Mouse (Mus musculus) kidney, adult 2 months (tissue): ENCODE data around the gene Prps1l1.

Experiments used
- CTCF ChIP-seq: fragments of 200-500 bp; conservative IDR thresholded peaks from 2 replicates; pipeline ENCODE4 v1.5.1; 2011; ENCODE audit warnings: low read depth, mild to moderate bottlenecking, control low read depth, low read length, moderate library complexity, mixed read lengths; ENCODE audit not compliant: insufficient read depth, insufficient read length
- POLR2A ChIP-seq: fragments of 200-500 bp; IDR thresholded peaks from one replicate; pipeline ENCODE4 v1.6.1; 2011; ENCODE audit warnings: low read depth, low read length, control low read depth

DNA sequence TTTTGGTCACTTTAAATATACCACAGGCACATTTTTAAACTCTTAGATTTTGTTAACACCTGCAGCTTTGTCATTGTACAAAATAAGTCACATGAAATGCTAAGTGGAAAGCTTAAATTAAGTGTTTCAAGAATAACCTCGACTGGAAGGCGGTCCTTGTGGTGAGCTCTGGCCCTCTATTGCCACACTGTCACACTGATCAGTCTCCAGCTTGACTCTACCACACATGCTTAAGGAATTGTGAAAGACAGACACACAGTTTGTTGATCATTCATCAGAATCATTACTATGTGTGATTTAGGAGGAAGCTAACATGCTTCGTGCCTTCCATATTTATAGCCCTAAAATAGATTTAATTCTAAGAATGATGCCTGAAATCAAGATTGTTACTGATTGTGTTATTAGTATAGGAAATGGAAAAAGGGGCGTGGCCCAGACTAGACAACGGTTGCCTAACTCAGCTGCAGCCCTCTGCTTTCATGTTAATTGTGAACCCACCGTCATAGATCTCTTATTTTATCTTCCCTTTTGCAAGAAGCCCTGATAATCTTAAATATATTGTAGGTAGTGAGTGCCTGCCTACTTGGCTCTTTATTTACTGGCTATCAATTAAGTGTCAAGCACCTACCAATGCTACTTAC, 35.4 kb upstream of the Prps1l1 start:
- TF ChIP-seq CTCF = no peak
- TF ChIP-seq POLR2A = no peak
